Mouse (Mus musculus): ENCODE measurements around the gene Cetn3.

GRCm38 (mm10) chr13:81790160-81790559 is 7.3 kb downstream of the Cetn3 start:
- TF ChIP-seq RAD21 (IDR thresholded peaks at IDR 0.05; ENCODE audit: low read depth, low read length) = no peak
- TF ChIP-seq MAFK (IDR thresholded peaks at IDR 0.05; ENCODE audit: insufficient replicate concordance, low read length) = no peak
- TF ChIP-seq CTCF (conservative IDR thresholded peaks at IDR 0.05 in 1 of 2, IDR thresholded peaks at IDR 0.05 in 1 of 2; ENCODE audit: low read depth in 2 of 2, low read length in 2 of 2) = no peak
- no peak for TF ChIP-seq POLR2A (IDR thresholded peaks at IDR 0.05; ENCODE audit: low read depth, low read length)
- TF ChIP-seq ZNF384 (IDR thresholded peaks at IDR 0.05; ENCODE audit: low read depth, low read length) = no peak
- no peak for TF ChIP-seq MYC (IDR thresholded peaks at IDR 0.05; ENCODE audit: low read depth, low read length)
- no peak for TF ChIP-seq IRF4 (IDR thresholded peaks at IDR 0.05; ENCODE audit: low read depth, low read length)
- no peak for TF ChIP-seq ZMIZ1 (IDR thresholded peaks at IDR 0.05; ENCODE audit: low read depth, low read length)
